Mouse (Mus musculus): Measurements from ENCODE around the gene Exoc3l4. TPM values are rescaled to one million over a fixed set of nuclear protein-coding genes. Genes with fewer than 3 reads are reported as not detected.

Gene Exoc3l4
- polyA plus RNA-seq, 1 experiment from 2014 or later, result 10.2 TPM

GRCm38 (mm10) chr12:111443011-111443870 is 26.4 kb downstream of the Exoc3l4 start:
- Histone ChIP-seq H3K9ac (ENCODE audit: low read length) (peak overlapping the region; percentile 27; the same call in 1 of the 2 replicates), H3K36me3 (ENCODE audit: control insufficient read depth, insufficient read depth, low read length) (no peaks in the 10 kb centered on the region), H3K9me3 (ENCODE audit: control insufficient read depth, low read length) (no peaks in the 10 kb centered on the region), H3K4me2 (ENCODE audit: low read length) (peak overlapping the region; percentile 71), H3K27me3 (replicated peaks; ENCODE audit: control insufficient read depth, insufficient read depth, low read length) (peaks cover 74% of the 10 kb centered on the region), H3K27ac (ENCODE audit: low read depth) (no peak overlapping the region), H3K4me3 (ENCODE audit: low read depth, low read length) (peak overlapping the region; percentile 36), H3K4me1 (replicated peaks; ENCODE audit: control insufficient read depth, insufficient read depth, low read length) (peaks cover 18% of the 10 kb centered on the region)
- WGBS, result 18% methylated on average over 15 of the region's 15 CpGs
- peak; percentile 52 for DNase-seq (ENCODE audit: low spot score)
- no peak for ATAC-seq (replicated peaks; ENCODE audit: low FRiP score, low TSS enrichment, low read depth)

GRCm38 (mm10) chr12:111443921-111444831 is 27.4 kb downstream of the Exoc3l4 start:
- ATAC-seq (replicated peaks; ENCODE audit: low FRiP score, low TSS enrichment, low read depth) (no peak), DNase-seq (ENCODE audit: low spot score) (peak; percentile 52)
- H3K4me1 ChIP-seq (replicated peaks; ENCODE audit: control insufficient read depth, insufficient read depth, low read length), result peaks cover 18% of the 10 kb centered on the region
- no peak overlapping the region for H3K27ac ChIP-seq (ENCODE audit: low read depth)
- no peak overlapping the region for H3K4me3 ChIP-seq (ENCODE audit: low read depth, low read length)
- no peak overlapping the region for H3K9ac ChIP-seq (ENCODE audit: low read length)
- no peaks in the 10 kb centered on the region for H3K9me3 ChIP-seq (ENCODE audit: control insufficient read depth, low read length)
- peaks cover 81% of the 10 kb centered on the region for H3K27me3 ChIP-seq (replicated peaks; ENCODE audit: control insufficient read depth, insufficient read depth, low read length)
- H3K4me2 ChIP-seq (ENCODE audit: low read length), result no peak overlapping the region
- no peaks in the 10 kb centered on the region for H3K36me3 ChIP-seq (ENCODE audit: control insufficient read depth, insufficient read depth, low read length)
- WGBS, result 33% methylated on average over 10 of the region's 10 CpGs

GRCm38 (mm10) chr12:111445161-111445889 is 28.5 kb downstream of the Exoc3l4 start:
- H3K36me3 ChIP-seq (ENCODE audit: control insufficient read depth, insufficient read depth, low read length), result no peaks in the 10 kb centered on the region
- peaks cover 28% of the 10 kb centered on the region for H3K4me1 ChIP-seq (replicated peaks; ENCODE audit: control insufficient read depth, insufficient read depth, low read length)
- ATAC-seq (replicated peaks; ENCODE audit: low FRiP score, low TSS enrichment, low read depth) (no peak), DNase-seq (ENCODE audit: low spot score) (no peak)
- H3K9ac ChIP-seq (ENCODE audit: low read length), result no peak overlapping the region
- peaks cover 86% of the 10 kb centered on the region for H3K27me3 ChIP-seq (replicated peaks; ENCODE audit: control insufficient read depth, insufficient read depth, low read length)
- peak overlapping the region; percentile 23 for H3K4me3 ChIP-seq (ENCODE audit: low read depth, low read length)
- H3K9me3 ChIP-seq (ENCODE audit: control insufficient read depth, low read length), result no peaks in the 10 kb centered on the region
- WGBS, result 6% methylated on average over 51 of the region's 52 CpGs
- peak overlapping the region; percentile 29 for H3K4me2 ChIP-seq (ENCODE audit: low read length)
- H3K27ac ChIP-seq (ENCODE audit: low read depth), result no peak overlapping the region

GRCm38 (mm10) chr12:111445890-111446613 is 29.2 kb downstream of the Exoc3l4 start:
- ATAC-seq (replicated peaks; ENCODE audit: low FRiP score, low TSS enrichment, low read depth), result no peak
- peaks cover 89% of the 10 kb centered on the region for H3K27me3 ChIP-seq (replicated peaks; ENCODE audit: control insufficient read depth, insufficient read depth, low read length)
- H3K4me1 ChIP-seq (replicated peaks; ENCODE audit: control insufficient read depth, insufficient read depth, low read length), result peaks cover 30% of the 10 kb centered on the region
- no peak for DNase-seq (ENCODE audit: low spot score)
- WGBS, result 10% methylated on average over 27 of the region's 27 CpGs
- H3K36me3 ChIP-seq (ENCODE audit: control insufficient read depth, insufficient read depth, low read length), result no peaks in the 10 kb centered on the region
- H3K4me3 ChIP-seq (ENCODE audit: low read depth, low read length), result peak overlapping the region; percentile 23
- H3K9me3 ChIP-seq (ENCODE audit: control insufficient read depth, low read length), result no peaks in the 10 kb centered on the region
- H3K4me2 ChIP-seq (ENCODE audit: low read length), result peak overlapping the region; percentile 29
- no peak overlapping the region for H3K27ac ChIP-seq (ENCODE audit: low read depth)
- no peak overlapping the region for H3K9ac ChIP-seq (ENCODE audit: low read length)

GRCm38 (mm10) chr12:111446745-111447144 is 29.9 kb downstream of the Exoc3l4 start:
- Histone ChIP-seq H3K4me2 (ENCODE audit: low read length) (no peak overlapping the region), H3K9me3 (ENCODE audit: control insufficient read depth, low read length) (no peaks in the 10 kb centered on the region), H3K27me3 (replicated peaks; ENCODE audit: control insufficient read depth, insufficient read depth, low read length) (peaks cover 90% of the 10 kb centered on the region), H3K36me3 (ENCODE audit: control insufficient read depth, insufficient read depth, low read length) (no peaks in the 10 kb centered on the region), H3K27ac (ENCODE audit: low read depth) (no peak overlapping the region), H3K4me1 (replicated peaks; ENCODE audit: control insufficient read depth, insufficient read depth, low read length) (peaks cover 30% of the 10 kb centered on the region), H3K9ac (ENCODE audit: low read length) (no peak overlapping the region), H3K4me3 (ENCODE audit: low read depth, low read length) (no peak overlapping the region)
- peak; percentile 50 for DNase-seq (ENCODE audit: low spot score)
- WGBS, result 39% methylated on average over 5 of the region's 5 CpGs
- no peak for ATAC-seq (replicated peaks; ENCODE audit: low FRiP score, low TSS enrichment, low read depth)

GRCm38 (mm10) chr12:111447350-111447749 is 30.5 kb downstream of the Exoc3l4 start:
- ATAC-seq (replicated peaks; ENCODE audit: low FRiP score, low TSS enrichment, low read depth), result no peak
- Histone ChIP-seq H3K36me3 (ENCODE audit: control insufficient read depth, insufficient read depth, low read length) (no peaks in the 10 kb centered on the region), H3K27me3 (replicated peaks; ENCODE audit: control insufficient read depth, insufficient read depth, low read length) (peaks cover 86% of the 10 kb centered on the region), H3K27ac (ENCODE audit: low read depth) (no peak overlapping the region), H3K4me2 (ENCODE audit: low read length) (no peak overlapping the region), H3K4me3 (ENCODE audit: low read depth, low read length) (no peak overlapping the region), H3K4me1 (replicated peaks; ENCODE audit: control insufficient read depth, insufficient read depth, low read length) (peaks cover 24% of the 10 kb centered on the region), H3K9ac (ENCODE audit: low read length) (no peak overlapping the region), H3K9me3 (ENCODE audit: control insufficient read depth, low read length) (no peaks in the 10 kb centered on the region)
- WGBS, result 33% methylated on average over 9 of the region's 9 CpGs
- DNase-seq (ENCODE audit: low spot score), result peak; percentile 53

- Histone ChIP-seq H3K27me3 (replicated peaks; ENCODE audit: control insufficient read depth, insufficient read depth, low read length) (peaks cover 78% of the 10 kb centered on the region), H3K9ac (ENCODE audit: low read length) (no peak overlapping the region), H3K27ac (ENCODE audit: low read depth) (no peak overlapping the region), H3K4me3 (ENCODE audit: low read depth, low read length) (no peak overlapping the region), H3K4me1 (replicated peaks; ENCODE audit: control insufficient read depth, insufficient read depth, low read length) (peaks cover 18% of the 10 kb centered on the region), H3K36me3 (ENCODE audit: control insufficient read depth, insufficient read depth, low read length) (no peaks in the 10 kb centered on the region), H3K4me2 (ENCODE audit: low read length) (no peak overlapping the region), H3K9me3 (ENCODE audit: control insufficient read depth, low read length) (no peaks in the 10 kb centered on the region)
- peak; percentile 54 for DNase-seq (ENCODE audit: low spot score)
- ATAC-seq (replicated peaks; ENCODE audit: low FRiP score, low TSS enrichment, low read depth), result no peak
- WGBS, result 34% methylated on average over 22 of the region's 22 CpGs
Measured at GRCm38 (mm10) chr12:111447898-111448760, 31.3 kb downstream of the Exoc3l4 start.
